Comparison of ENCODE assay signal across 24 mouse cellular contexts in genomic region chr13:52673856-52674255, GRCm38 (mm10).
DNase-seq lines count a peak whose midpoint lies in the region.
"Had no signal": no experiment of that assay in that cellular context is flagged by ENCODE, and none has a peak within 500 bp of the region (broad histone marks: within the 10 kb centered on the region; RNA-seq: fewer than 3 reads in every experiment).

No protein-coding gene starts in this region.

- H3K36me3 ChIP-seq in limb, embryonic 10.5 days, result no peaks in the 10 kb centered on the region
- H3K36me3 ChIP-seq: embryonic facial prominence, embryonic 12.5 days; embryonic facial prominence, embryonic 15.5 days; forebrain, embryonic 12.5 days; forebrain, embryonic 15.5 days; heart, embryonic 12.5 days; heart, embryonic 15.5 days; hindbrain, embryonic 10.5 days; hindbrain, embryonic 13.5 days had no signal

- H3K4me3 ChIP-seq in limb, embryonic 10.5 days, result no peak overlapping the region
- H3K4me3 ChIP-seq: embryonic facial prominence, embryonic 12.5 days; embryonic facial prominence, embryonic 15.5 days; erythroblast, embryonic 14.5 days; forebrain, embryonic 12.5 days; forebrain, embryonic 15.5 days; heart, embryonic 12.5 days; heart, embryonic 15.5 days; hindbrain, embryonic 10.5 days; hindbrain, embryonic 13.5 days had no signal

- DNase-seq in adrenal gland, postnatal 25 days, result peak; percentile 12
- no peak for DNase-seq in adrenal gland, postnatal 4 days (ENCODE audit: low spot score in 2 of 2)
- DNase-seq in 416B (ENCODE audit: low read depth), result peak; percentile 71
- DNase-seq in limb, embryonic 10.5 days (ENCODE audit: low spot score), result no peak
- DNase-seq in lung, adult 18-20 months, result no peak
- no peak for DNase-seq in testis, postnatal 10 days (ENCODE audit: low spot score)
- DNase-seq: adrenal gland, postnatal 10 days; cerebellum, adult 11 months; cerebellum, adult 2 months; cerebellum, adult 9-11 months; cerebellum, postnatal 25 days; gastrocnemius, postnatal 25 days; heart, adult 18-20 months; heart, postnatal 10 days; heart, postnatal 36 days had no signal

- no peaks in the 10 kb centered on the region for H3K9me3 ChIP-seq in limb, embryonic 10.5 days (replicated peaks)
- H3K9me3 ChIP-seq: embryonic facial prominence, embryonic 15.5 days; forebrain, embryonic 12.5 days; forebrain, embryonic 15.5 days; heart, embryonic 15.5 days; hindbrain, embryonic 10.5 days; hindbrain, embryonic 13.5 days had no signal

- WGBS in limb, embryonic 10.5 days, result 64% methylated on average over 4 of the region's 4 CpGs

- H3K27me3 ChIP-seq in limb, embryonic 10.5 days (ENCODE audit: low read depth, poor library complexity, severe bottlenecking), result no peaks in the 10 kb centered on the region
- H3K27me3 ChIP-seq: embryonic facial prominence, embryonic 12.5 days; embryonic facial prominence, embryonic 15.5 days; forebrain, embryonic 12.5 days; forebrain, embryonic 15.5 days; heart, embryonic 12.5 days; heart, embryonic 15.5 days; hindbrain, embryonic 13.5 days had no signal

- H3K4me1 ChIP-seq in limb, embryonic 10.5 days, result peaks cover 47% of the 10 kb centered on the region
- H3K4me1 ChIP-seq: embryonic facial prominence, embryonic 15.5 days; forebrain, embryonic 12.5 days; heart, embryonic 15.5 days; hindbrain, embryonic 13.5 days had no signal

- H3K27ac ChIP-seq in limb, embryonic 10.5 days, result peak overlapping the region; percentile 7; the same call in 1 of the 2 replicates
- H3K27ac ChIP-seq: embryonic facial prominence, embryonic 12.5 days; embryonic facial prominence, embryonic 15.5 days; forebrain, embryonic 12.5 days; forebrain, embryonic 15.5 days; heart, embryonic 15.5 days; hindbrain, embryonic 10.5 days; hindbrain, embryonic 13.5 days had no signal

Comparison
In these comparisons a context has a peak if more than half of its experiments do, and no peak if none do; other contexts are left out.
1. DNase-seq: peak in adrenal gland, postnatal 25 days (single experiment) and 416B (single experiment); none in adrenal gland, postnatal 4 days (0 of 2), limb, embryonic 10.5 days (single experiment), lung, adult 18-20 months (0 of 2) and testis, postnatal 10 days (single experiment).